Mouse (Mus musculus) 3T3-L1 (cell line): Measurements from ENCODE around the gene Igsf6.

Experiments
- DNase-seq: peaks from one replicate; pipeline ENCODE4 v3.0.0-alpha.2; 2015; ENCODE audit warnings: low read depth, low spot score

Gene Igsf6

GRCm38 (mm10) chr7:121074281-121074680 lies at the start of gene Igsf6:
Gene Igsf6, minus strand, starts transcription at chr7:121074572.
- no peak for DNase-seq

- peak; percentile 88 for DNase-seq
Observed at GRCm38 (mm10) chr7:121120143-121120818, 45.9 kb upstream of the Igsf6 start.

GRCm38 (mm10) chr7:121111762-121112161 lies 37.4 kb upstream of the Igsf6 start:
- DNase-seq: no peak

- no peak for DNase-seq
Observed at GRCm38 (mm10) chr7:121111321-121111720, 36.9 kb upstream of the Igsf6 start.

- DNase-seq: no peak
Observed at GRCm38 (mm10) chr7:121107851-121108250, 33.5 kb upstream of the Igsf6 start.

GRCm38 (mm10) chr7:121098614-121099389 lies 24.4 kb upstream of the Igsf6 start:
- no peak for DNase-seq

- DNase-seq: no peak
Observed at GRCm38 (mm10) chr7:121093026-121093425, 18.7 kb upstream of the Igsf6 start.

- DNase-seq: no peak
Observed at GRCm38 (mm10) chr7:121090748-121091147, 16.4 kb upstream of the Igsf6 start.

- DNase-seq: no peak
Observed at GRCm38 (mm10) chr7:121088745-121089144, 14.4 kb upstream of the Igsf6 start.

GRCm38 (mm10) chr7:121085500-121085899 lies 11.1 kb upstream of the Igsf6 start:
- DNase-seq: peak; percentile 5

- no peak for DNase-seq
Observed at GRCm38 (mm10) chr7:121084840-121085453, 10.6 kb upstream of the Igsf6 start.

- DNase-seq: no peak
Observed at GRCm38 (mm10) chr7:121082949-121083513, 8.7 kb upstream of the Igsf6 start.

- no peak for DNase-seq
Observed at GRCm38 (mm10) chr7:121081816-121082215, 7.4 kb upstream of the Igsf6 start.

- no peak for DNase-seq
Observed at GRCm38 (mm10) chr7:121081350-121081749, 7.0 kb upstream of the Igsf6 start, which contains the start of gene Otoa. Gene Otoa, plus strand, starts transcription at chr7:121081650.

- DNase-seq: peak; percentile 78
Observed at GRCm38 (mm10) chr7:121077829-121078228, 3.5 kb upstream of the Igsf6 start.

GRCm38 (mm10) chr7:121077311-121077710 lies 2.9 kb upstream of the Igsf6 start:
- no peak for DNase-seq

- DNase-seq: no peak
Observed at GRCm38 (mm10) chr7:121075416-121075815, 1.0 kb upstream of the Igsf6 start.

GRCm38 (mm10) chr7:121074801-121075400 lies 529 bp upstream of the Igsf6 start:
- DNase-seq: no peak

- DNase-seq: no peak
Observed at GRCm38 (mm10) chr7:121072506-121072905, 1.9 kb downstream of the Igsf6 start.

- no peak for DNase-seq
Observed at GRCm38 (mm10) chr7:121071276-121071675, 3.1 kb downstream of the Igsf6 start.

GRCm38 (mm10) chr7:121064309-121064708 lies 10.1 kb downstream of the Igsf6 start:
- DNase-seq: peak; percentile 50
